Mouse (Mus musculus) hindbrain, embryonic 15.5 days (tissue): Measurements from ENCODE around the gene AI854703. TPM values are rescaled to one million over a fixed set of nuclear protein-coding genes. Genes with fewer than 3 reads are reported as not detected.
A peak's percentile ranks its signal among the peaks of the same experiment; 100 is the strongest.

Experiments
- ATAC-seq: fragments of 200-750 bp; cut with Nextera tagmentation; 2 replicates; pipeline ENCODE4 v1.8.0; 2017; ENCODE audit warnings: low read depth, moderate number of reproducible peaks, moderate TSS enrichment; ENCODE audit not compliant: low FRiP score
- H3K27ac ChIP-seq: fragments of 300-500 bp; sonication (generic); replicated peaks from 2 replicates; pipeline ENCODE4 v1.5.1; 2015; ENCODE audit warnings: mild to moderate bottlenecking, inconsistent platforms
- H3K27me3 ChIP-seq: fragments of 300-500 bp; sonication (generic); 2 replicates; pipeline ENCODE4 v1.6.1; 2015; ENCODE audit warnings: control low read depth, inconsistent platforms
- H3K36me3 ChIP-seq: fragments of 300-500 bp; sonication (generic); 2 replicates; pipeline ENCODE4 v1.6.1; 2015; ENCODE audit warnings: control low read depth, inconsistent platforms
- H3K4me1 ChIP-seq: fragments of 300-500 bp; sonication (generic); replicated peaks from 2 replicates; pipeline ENCODE4 v1.6.1; 2015; ENCODE audit warnings: control low read depth, inconsistent platforms
- H3K4me2 ChIP-seq: fragments of 300-500 bp; sonication (generic); 2 replicates; pipeline ENCODE4 v1.6.1; 2015; ENCODE audit warnings: moderate library complexity, mild to moderate bottlenecking, inconsistent platforms
- H3K4me3 ChIP-seq: fragments of 300-500 bp; sonication (generic); 2 replicates; pipeline ENCODE4 v1.5.1; 2015; ENCODE audit warnings: mild to moderate bottlenecking, inconsistent platforms
- H3K9ac ChIP-seq: fragments of 300-500 bp; sonication (generic); 2 replicates; pipeline ENCODE4 v1.6.1; 2015; ENCODE audit warnings: inconsistent platforms
- H3K9me3 ChIP-seq: fragments of 300-500 bp; sonication (generic); 2 replicates; pipeline ENCODE4 v1.6.1; 2016; ENCODE audit warnings: control low read depth, inconsistent platforms
- WGBS: fragments of 180-500 bp; shearing (Covaris S2); methylation state at CpG from one replicate; pipeline ENCODE4 v1.1.7; 2015; 5-methylcytosine and 5-hydroxymethylcytosine counted together
- polyA plus RNA-seq: library from polyadenylated mRNA; unstranded; fragments of >200 nt; fragmentation: Nextera tagmentation; extraction: Ambion mirVana; gene quantifications from 2 replicates; pipeline ENCODE4 v1.2.1, GENCODE M21; 2015

The AI854703 gene
- polyA plus RNA-seq, 1 experiment from 2014 or later, result 27.1 TPM

GRCm38 (mm10) chr6:48669446-48669969, 42.9 kb downstream of the AI854703 start:
- no peaks in the 10 kb centered on the region for H3K4me1 ChIP-seq
- H3K9ac ChIP-seq, result no peak overlapping the region
- H3K27me3 ChIP-seq, result no peaks in the 10 kb centered on the region
- no peak overlapping the region for H3K27ac ChIP-seq
- no peak for ATAC-seq
- H3K4me2 ChIP-seq, result no peak overlapping the region
- no peaks in the 10 kb centered on the region for H3K9me3 ChIP-seq
- WGBS, result 67% methylated on average over 2 of the region's 2 CpGs
- no peaks in the 10 kb centered on the region for H3K36me3 ChIP-seq
- H3K4me3 ChIP-seq, result no peak overlapping the region

DNA sequence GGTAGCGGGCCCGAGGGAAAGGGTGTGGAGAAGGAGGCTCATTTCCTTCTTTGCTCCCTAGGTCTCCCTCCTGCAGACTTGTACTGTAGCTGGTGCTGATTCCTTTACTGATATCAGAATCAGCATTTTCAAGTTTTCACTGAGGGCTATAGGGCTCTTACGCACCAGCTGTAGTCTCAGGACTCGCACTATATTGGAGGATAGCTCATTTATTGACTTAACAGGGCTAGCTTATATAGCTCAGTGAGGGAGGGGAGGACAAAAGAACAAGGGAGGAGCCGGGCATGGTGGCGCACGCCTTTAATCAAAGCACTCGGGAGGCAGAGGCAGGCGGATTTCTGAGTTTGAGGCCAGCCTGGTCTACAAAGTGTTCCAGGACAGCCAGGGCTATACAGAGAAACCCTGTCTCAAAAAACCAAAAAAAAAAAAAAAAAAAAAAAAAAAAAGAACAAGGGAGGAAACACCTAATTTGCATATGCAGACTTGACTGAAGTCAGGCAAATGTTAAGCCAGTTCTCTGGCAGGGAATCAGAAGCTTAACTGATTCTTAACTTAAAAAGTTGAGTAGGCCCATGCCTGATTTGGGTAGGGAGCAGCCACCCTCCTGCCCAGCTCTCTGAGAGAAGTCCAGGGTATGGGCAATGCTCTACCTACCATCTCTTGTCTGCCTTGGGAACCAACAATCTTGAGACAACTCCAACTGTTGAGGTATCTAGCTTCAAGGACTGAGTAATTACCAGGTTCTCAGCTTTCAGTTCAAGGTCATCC, 47.9 kb downstream of the AI854703 start:
- Histone ChIP-seq H3K27ac (no peak overlapping the region), H3K9ac (no peak overlapping the region), H3K9me3 (no peaks in the 10 kb centered on the region), H3K4me2 (no peak overlapping the region), H3K36me3 (no peaks in the 10 kb centered on the region), H3K27me3 (no peaks in the 10 kb centered on the region), H3K4me3 (no peak overlapping the region), H3K4me1 (0 out of 2 replicates have a peak, but pooled peaks cover 8% of the 10 kb centered on the region)
- 98% methylated on average over 9 of the region's 9 CpGs for WGBS
- no peak for ATAC-seq

GRCm38 (mm10) chr6:48675400-48675930, 48.9 kb downstream of the AI854703 start:
- H3K4me2 ChIP-seq, result peak overlapping the region; percentile 42
- no peaks in the 10 kb centered on the region for H3K36me3 ChIP-seq
- H3K4me1 ChIP-seq, result 0 out of 2 replicates have a peak, but pooled peaks cover 8% of the 10 kb centered on the region
- peak overlapping the region; percentile 12; the same call in 1 of the 2 replicates for H3K4me3 ChIP-seq
- WGBS, result 45% methylated on average over 10 of the region's 10 CpGs
- H3K9me3 ChIP-seq, result no peaks in the 10 kb centered on the region
- H3K27ac ChIP-seq, result no peak overlapping the region
- ATAC-seq, result no peak
- no peak overlapping the region for H3K9ac ChIP-seq
- no peaks in the 10 kb centered on the region for H3K27me3 ChIP-seq

DNA sequence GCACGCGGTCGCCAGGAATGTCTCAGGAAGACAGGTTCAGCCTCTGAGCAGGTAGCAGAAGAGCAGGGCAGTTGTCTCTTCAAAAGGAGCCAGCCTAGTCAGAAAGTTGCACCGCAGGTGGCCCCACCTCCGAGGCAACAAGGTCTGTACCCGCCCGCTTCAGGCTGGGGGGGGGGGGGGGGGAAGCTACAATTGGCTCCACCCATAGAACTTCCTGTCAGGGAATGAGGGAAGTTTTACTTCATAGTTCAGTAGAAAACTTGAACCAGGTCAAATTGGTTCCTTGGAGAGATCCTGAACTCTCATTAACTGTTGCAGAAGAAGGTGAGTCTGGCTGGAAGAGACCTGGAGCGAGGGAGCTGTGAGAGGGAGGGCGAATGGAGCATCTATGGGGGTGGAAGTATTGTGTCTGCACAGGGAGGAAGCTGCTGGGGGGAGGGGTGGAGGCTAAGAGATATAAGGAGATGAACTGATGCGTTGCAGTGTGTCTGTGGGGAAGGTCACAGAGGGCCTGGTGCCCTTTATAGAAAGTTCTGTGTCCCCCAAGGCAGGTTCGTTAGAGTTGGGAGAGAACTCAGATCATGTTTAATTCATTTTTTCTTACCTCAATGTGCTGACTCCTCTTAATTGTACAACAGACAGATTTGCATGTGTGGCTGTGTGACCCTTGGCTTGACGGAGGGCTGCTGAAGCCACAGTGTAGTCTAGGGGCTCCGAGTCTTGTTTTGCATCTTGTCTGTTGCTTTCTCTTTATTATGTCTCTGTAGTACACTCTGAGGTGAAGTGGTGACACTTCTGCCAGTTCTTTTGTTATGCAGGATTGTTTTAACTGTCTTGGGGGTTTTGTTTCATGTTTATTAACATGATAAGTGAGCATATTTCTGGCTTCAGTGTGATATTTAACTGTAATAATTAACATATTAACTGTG, 49.6 kb downstream of the AI854703 start, which contains the start of gene Gimap9:
Gene Gimap9 (plus strand): TSS at position 199 of the 929 bp plus-strand sequence.
- H3K9me3 ChIP-seq, result no peaks in the 10 kb centered on the region
- no peak within 1 kb of the TSS for H3K9ac ChIP-seq
- H3K4me1 ChIP-seq, result 0 out of 2 replicates have a peak, but pooled peaks cover 8% of the 10 kb centered on the region
- 19% methylated on average over 13 of the region's 13 CpGs for WGBS
- no peak within 1 kb of the TSS for H3K27ac ChIP-seq
- ATAC-seq, result no peak
- no peaks in the 10 kb centered on the region for H3K36me3 ChIP-seq
- peak within 1 kb of the TSS; percentile 12 for H3K4me3 ChIP-seq
- peak within 1 kb of the TSS; percentile 42 for H3K4me2 ChIP-seq
- H3K27me3 ChIP-seq, result no peaks in the 10 kb centered on the region

- H3K27me3 ChIP-seq, result no peaks in the 10 kb centered on the region
- no peaks in the 10 kb centered on the region for H3K36me3 ChIP-seq
- no peaks in the 10 kb centered on the region for H3K9me3 ChIP-seq
- H3K27ac ChIP-seq, result no peak overlapping the region
- 83% methylated on average over 5 of the region's 5 CpGs for WGBS
- no peak overlapping the region for H3K9ac ChIP-seq
- H3K4me2 ChIP-seq, result no peak overlapping the region
- H3K4me1 ChIP-seq, result 0 out of 2 replicates have a peak, but pooled peaks cover 8% of the 10 kb centered on the region
- no peak overlapping the region for H3K4me3 ChIP-seq
- ATAC-seq, result no peak
Observed at GRCm38 (mm10) chr6:48676860-48677415, 50.4 kb downstream of the AI854703 start.

DNA sequence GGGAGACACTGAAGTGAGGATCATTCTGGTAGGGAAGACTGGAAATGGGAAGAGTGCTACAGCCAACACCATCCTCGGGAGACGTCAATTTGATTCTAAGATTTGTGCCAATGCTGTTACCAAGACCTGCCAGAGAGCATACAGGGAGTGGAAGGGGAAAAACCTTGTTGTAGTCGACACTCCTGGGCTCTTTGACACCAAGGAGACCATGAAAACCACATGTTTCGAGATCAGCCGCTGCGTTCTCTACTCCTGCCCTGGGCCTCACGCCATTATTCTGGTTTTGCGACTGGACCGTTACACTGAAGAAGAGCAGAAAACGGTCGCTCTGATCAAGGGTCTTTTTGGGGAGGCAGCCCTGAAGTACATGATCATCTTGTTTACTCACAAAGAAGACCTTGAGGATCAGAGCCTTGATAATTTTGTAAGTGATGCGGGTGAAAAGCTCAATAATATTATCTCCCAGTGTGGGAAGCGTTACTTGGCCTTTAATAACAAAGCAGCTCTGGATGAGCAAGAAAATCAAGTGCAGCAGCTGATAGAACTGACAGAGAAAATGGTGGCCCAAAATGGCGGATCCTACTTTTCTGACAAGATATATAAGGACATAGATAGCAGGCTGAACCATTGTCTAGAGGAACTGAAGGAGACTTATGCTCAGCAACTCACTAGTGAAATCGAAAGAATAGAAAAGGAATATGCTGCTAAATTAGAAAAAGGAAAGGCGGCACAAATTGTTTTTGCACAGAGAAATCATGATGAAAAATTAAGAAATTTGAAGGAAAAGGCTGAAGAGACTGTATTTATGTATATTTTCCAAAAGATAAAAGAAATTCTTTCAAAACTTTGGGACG, 51.2 kb downstream of the AI854703 start:
- Histone ChIP-seq H3K4me1 (0 out of 2 replicates have a peak, but pooled peaks cover 8% of the 10 kb centered on the region), H3K4me2 (no peak overlapping the region), H3K36me3 (no peaks in the 10 kb centered on the region), H3K9me3 (no peaks in the 10 kb centered on the region), H3K9ac (no peak overlapping the region), H3K27me3 (no peaks in the 10 kb centered on the region), H3K27ac (no peak overlapping the region), H3K4me3 (no peak overlapping the region)
- no peak for ATAC-seq
- WGBS, result 92% methylated on average over 17 of the region's 17 CpGs

- WGBS, result 78% methylated on average over 4 of the region's 4 CpGs
- Histone ChIP-seq H3K4me1 (0 out of 2 replicates have a peak, but pooled peaks cover 8% of the 10 kb centered on the region), H3K9me3 (no peaks in the 10 kb centered on the region), H3K4me2 (no peak overlapping the region), H3K36me3 (no peaks in the 10 kb centered on the region), H3K4me3 (no peak overlapping the region), H3K9ac (no peak overlapping the region), H3K27ac (no peak overlapping the region), H3K27me3 (no peaks in the 10 kb centered on the region)
- no peak for ATAC-seq
Observed at GRCm38 (mm10) chr6:48678391-48678790, 51.8 kb downstream of the AI854703 start.

DNA sequence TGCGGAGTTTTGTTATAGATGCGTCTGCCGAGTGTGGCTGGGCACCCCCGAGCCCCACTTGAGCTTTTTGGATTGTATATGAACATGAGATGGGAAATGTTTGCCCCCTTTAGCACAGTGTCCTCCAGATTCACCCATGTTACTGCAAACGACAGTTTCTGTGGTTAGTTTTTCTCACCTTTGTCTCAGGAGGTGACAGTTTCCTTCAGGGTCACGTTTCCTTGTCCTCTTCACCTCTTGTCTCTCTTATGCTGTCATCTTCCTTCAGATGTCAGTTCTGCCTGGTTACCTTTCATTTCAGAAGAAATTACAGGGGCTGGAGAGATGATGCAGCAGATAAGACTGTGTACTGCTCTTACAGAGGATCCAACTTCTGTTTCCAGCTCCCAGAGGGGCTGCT, 53.1 kb downstream of the AI854703 start:
- ATAC-seq, result no peak
- Histone ChIP-seq H3K4me2 (no peak overlapping the region), H3K9ac (no peak overlapping the region), H3K4me3 (no peak overlapping the region), H3K4me1 (0 out of 2 replicates have a peak, but pooled peaks cover 8% of the 10 kb centered on the region), H3K9me3 (no peaks in the 10 kb centered on the region), H3K27me3 (no peaks in the 10 kb centered on the region), H3K27ac (no peak overlapping the region), H3K36me3 (no peaks in the 10 kb centered on the region)
- 83% methylated on average over 6 of the region's 6 CpGs for WGBS

GRCm38 (mm10) chr6:48680421-48680820, 53.9 kb downstream of the AI854703 start:
- no peaks in the 10 kb centered on the region for H3K27me3 ChIP-seq
- H3K36me3 ChIP-seq, result no peaks in the 10 kb centered on the region
- ATAC-seq, result no peak
- H3K4me1 ChIP-seq, result 0 out of 2 replicates have a peak, but pooled peaks cover 8% of the 10 kb centered on the region
- WGBS, result 86% methylated on average over 5 of the region's 5 CpGs
- H3K9me3 ChIP-seq, result no peaks in the 10 kb centered on the region
- H3K4me3 ChIP-seq, result no peak overlapping the region
- H3K27ac ChIP-seq, result no peak overlapping the region
- H3K4me2 ChIP-seq, result no peak overlapping the region
- no peak overlapping the region for H3K9ac ChIP-seq

- Histone ChIP-seq H3K27ac (no peak overlapping the region), H3K9me3 (no peaks in the 10 kb centered on the region), H3K27me3 (no peaks in the 10 kb centered on the region), H3K4me3 (no peak overlapping the region), H3K36me3 (no peaks in the 10 kb centered on the region), H3K4me1 (no peaks in the 10 kb centered on the region), H3K9ac (no peak overlapping the region), H3K4me2 (no peak overlapping the region)
- ATAC-seq, result no peak
- WGBS, result 77% methylated on average over 3 of the region's 3 CpGs
Observed at GRCm38 (mm10) chr6:48681472-48682090, 55.0 kb downstream of the AI854703 start.
